10 mouse cellular contexts compared by ENCODE assay signal in the genomic region with DNA sequence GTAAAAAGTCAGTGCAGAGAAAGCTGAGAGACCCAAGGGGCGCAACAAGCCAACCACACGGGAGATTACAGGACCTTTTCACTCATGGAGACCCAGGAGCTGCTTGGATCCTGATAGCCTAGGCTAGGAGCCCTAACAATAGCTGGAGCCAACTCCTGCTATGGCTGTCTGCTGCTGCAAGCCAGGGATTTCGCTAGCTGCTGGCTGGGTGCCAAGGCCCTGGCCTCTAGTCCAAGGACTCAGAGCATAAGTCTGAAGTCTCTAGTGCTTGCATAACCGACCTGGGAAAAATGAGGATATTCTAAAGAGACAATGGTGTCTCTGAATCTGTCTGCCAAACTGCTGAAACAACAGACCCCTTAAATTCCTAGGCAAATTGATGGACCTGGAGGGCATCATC.
DNase-seq lines count a peak whose midpoint lies in the region; ATAC-seq lines count a peak whose summit lies in the region.
"Had no signal": no experiment of that assay in that cellular context is flagged by ENCODE, and none has a peak within 500 bp of the region (broad histone marks: within the 10 kb centered on the region; RNA-seq: fewer than 3 reads in every experiment).

No protein-coding gene starts in this region.

- H3K36me3 ChIP-seq in lung, embryonic 16.5 days (ENCODE audit: control insufficient read depth, insufficient read depth, low read length), result no peaks in the 10 kb centered on the region
- H3K36me3 ChIP-seq: limb, embryonic 12.5 days had no signal

- peak; percentile 61; the same call in 1 of the 2 replicates for ATAC-seq in lung, embryonic 16.5 days (ENCODE audit: low read depth)
- ATAC-seq in megakaryocyte-erythroid progenitor cell, adult 5-6 weeks (replicated peaks; ENCODE audit: low FRiP score, low TSS enrichment, poor library complexity, severe bottlenecking), result no peak

- WGBS in lung, embryonic 16.5 days, result 48% methylated on average over 4 of the region's 4 CpGs

- H3K9me3 ChIP-seq in lung, embryonic 16.5 days (ENCODE audit: control insufficient read depth, low read length), result no peaks in the 10 kb centered on the region
- H3K9me3 ChIP-seq: limb, embryonic 12.5 days had no signal

- no peaks in the 10 kb centered on the region for H3K4me1 ChIP-seq in lung, embryonic 16.5 days (replicated peaks; ENCODE audit: control insufficient read depth, insufficient read depth, low read length)
- H3K4me1 ChIP-seq: limb, embryonic 12.5 days had no signal

- no peak overlapping the region for H3K27ac ChIP-seq in lung, embryonic 16.5 days (ENCODE audit: low read length)
- H3K27ac ChIP-seq: limb, embryonic 12.5 days had no signal

- intact Hi-C loops in gastrocnemius, postnatal 14 days (cut with DNase I; ENCODE audit: low total_unique reads), result no loop called here

- H3K27me3 ChIP-seq in lung, embryonic 16.5 days (ENCODE audit: control insufficient read depth, insufficient read depth, low read depth, low read length), result no peaks in the 10 kb centered on the region
- H3K27me3 ChIP-seq: limb, embryonic 12.5 days had no signal

- no peak overlapping the region for H3K4me3 ChIP-seq in lung, embryonic 16.5 days (ENCODE audit: low read length)
- H3K4me3 ChIP-seq: erythroblast, embryonic 14.5 days; limb, embryonic 12.5 days had no signal

- no peak overlapping the region for H3K4me2 ChIP-seq in lung, embryonic 16.5 days (ENCODE audit: low read depth, low read length)
- H3K4me2 ChIP-seq: limb, embryonic 12.5 days had no signal

- DNase-seq in MN1 (ENCODE audit: low spot score), result peak; percentile 16
- peak; percentile 72 to 75 for DNase-seq in adrenal gland, adult 18-20 months (ENCODE audit: low spot score in 2 of 2)
- DNase-seq in gastrocnemius, postnatal 14 days, result peak; percentile 58
- DNase-seq in yolk sac, embryonic 10.5 days (ENCODE audit: low spot score), result no peak
- DNase-seq in layer of hippocampus, adult 18-20 months (ENCODE audit: low spot score in 2 of 2), result no peak
- no peak for DNase-seq in layer of hippocampus, adult 9-11 months

- H3K9ac ChIP-seq in lung, embryonic 16.5 days (ENCODE audit: low read length), result no peak overlapping the region
- H3K9ac ChIP-seq: limb, embryonic 12.5 days had no signal

Comparison
In these comparisons a context has a peak if more than half of its experiments do, and no peak if none do; other contexts are left out.
1. DNase-seq: peak in MN1 (single experiment), adrenal gland, adult 18-20 months (2 of 2) and gastrocnemius, postnatal 14 days (single experiment); none in yolk sac, embryonic 10.5 days (single experiment), layer of hippocampus, adult 18-20 months (0 of 2) and layer of hippocampus, adult 9-11 months (single experiment).